Mouse (Mus musculus) forebrain, embryonic 10.5 days (tissue): ENCODE measurements around the gene Tmem95. TPM values are rescaled to one million over a fixed set of nuclear protein-coding genes. Genes with fewer than 3 reads are reported as not detected.
"Not testable (repeated sequence)": the region's sequence is repeated elsewhere in the genome, so short reads cannot be mapped to it uniquely, and the experiment has no call there.

Experiments used
- DNase-seq: peaks from one replicate; pipeline ENCODE4 v3.0.0-alpha.2; 2017; ENCODE audit warnings: low spot score; ENCODE audit errors: extremely low spot score
- H3K27ac ChIP-seq: fragments of 300-500 bp; sonication (generic); 2 replicates; pipeline ENCODE4 v1.5.1; 2016; ENCODE audit warnings: mild to moderate bottlenecking
- H3K27me3 ChIP-seq: fragments of 300-500 bp; sonication (generic); 2 replicates; pipeline ENCODE4 v1.6.1; 2016; ENCODE audit warnings: mild to moderate bottlenecking; ENCODE audit not compliant: poor library complexity, severe bottlenecking
- H3K36me3 ChIP-seq: fragments of 300-500 bp; sonication (generic); replicated peaks from 2 replicates; pipeline ENCODE4 v1.6.1; 2016; ENCODE audit warnings: mild to moderate bottlenecking, moderate library complexity
- H3K4me1 ChIP-seq: fragments of 300-500 bp; sonication (generic); 2 replicates; pipeline ENCODE4 v1.6.1; 2016
- H3K4me3 ChIP-seq: fragments of 300-500 bp; sonication (generic); 2 replicates; pipeline ENCODE4 v1.5.1; 2016; ENCODE audit warnings: mild to moderate bottlenecking, moderate library complexity
- H3K9me3 ChIP-seq: fragments of 300-500 bp; sonication (generic); 2 replicates; pipeline ENCODE4 v1.6.1; 2016; ENCODE audit warnings: mild to moderate bottlenecking, moderate library complexity
- WGBS: fragments of 180-500 bp; shearing (Covaris S2); methylation state at CpG from one replicate; pipeline ENCODE4 v1.1.7; 2016; 5-methylcytosine and 5-hydroxymethylcytosine counted together
- polyA plus RNA-seq: library from polyadenylated mRNA; unstranded; fragments of >200 nt; fragmentation: Nextera tagmentation; extraction: Ambion mirVana; gene quantifications from 2 replicates; pipeline ENCODE4 v1.2.1, GENCODE M21; 2016

Tmem95 gene
- polyA plus RNA-seq, 1 experiment from 2014 or later: not detected

DNA sequence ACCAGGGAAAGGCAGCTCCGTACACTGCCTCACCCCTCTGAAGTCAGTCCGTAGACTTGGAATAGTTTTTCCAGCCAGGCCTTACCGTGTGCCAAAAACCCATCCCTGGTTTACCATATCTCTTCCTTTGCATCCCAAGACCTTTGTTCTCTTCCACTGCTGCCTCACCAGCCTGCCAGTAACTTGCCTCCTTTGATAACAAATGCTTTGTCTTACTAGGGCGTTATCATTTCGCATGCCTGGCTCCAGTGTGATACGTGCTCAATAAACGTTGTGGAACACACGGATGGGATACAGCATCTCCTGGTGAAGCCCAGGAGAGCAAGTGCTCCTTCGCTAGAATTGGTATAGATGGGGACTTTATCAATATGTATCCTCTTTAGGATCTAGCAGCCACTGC lies 10.5 kb downstream of the Tmem95 start:
- no peaks in the 10 kb centered on the region for H3K36me3 ChIP-seq
- H3K27me3 ChIP-seq: no peaks in the 10 kb centered on the region
- H3K27ac ChIP-seq: no peak overlapping the region
- no peak overlapping the region for H3K4me3 ChIP-seq
- H3K4me1 ChIP-seq: peaks cover 3% of the 10 kb centered on the region; the same call in 1 of the 2 replicates
- DNase-seq: no peak
- H3K9me3 ChIP-seq: no peaks in the 10 kb centered on the region
- WGBS: 73% methylated on average over 9 of the region's 9 CpGs

DNA sequence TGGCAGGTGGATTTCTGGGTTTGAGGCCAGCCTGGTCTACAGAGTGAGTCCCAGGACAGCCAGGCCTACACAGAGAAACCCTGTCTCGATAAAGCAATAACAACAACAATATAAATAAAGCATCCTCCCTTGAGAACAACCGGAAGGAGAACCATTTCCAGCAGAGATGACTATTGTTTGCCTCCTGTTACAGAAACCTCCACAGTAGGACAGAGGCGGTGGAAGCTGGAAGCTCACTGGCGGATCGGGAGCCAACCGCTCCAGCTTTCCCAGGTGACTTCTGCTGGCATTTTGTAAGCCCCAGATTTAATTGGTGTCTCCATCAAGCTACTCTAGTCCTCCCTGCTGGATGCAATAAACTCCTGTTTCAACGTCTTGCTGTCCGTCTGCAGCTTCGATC lies 12.3 kb downstream of the Tmem95 start:
- 89% methylated on average over 9 of the region's 9 CpGs for WGBS
- H3K36me3 ChIP-seq: no peaks in the 10 kb centered on the region
- DNase-seq: no peak
- no peaks in the 10 kb centered on the region for H3K9me3 ChIP-seq
- no peak overlapping the region for H3K4me3 ChIP-seq
- peaks cover 3% of the 10 kb centered on the region; the same call in 1 of the 2 replicates for H3K4me1 ChIP-seq
- H3K27me3 ChIP-seq: no peaks in the 10 kb centered on the region
- no peak overlapping the region for H3K27ac ChIP-seq

DNA sequence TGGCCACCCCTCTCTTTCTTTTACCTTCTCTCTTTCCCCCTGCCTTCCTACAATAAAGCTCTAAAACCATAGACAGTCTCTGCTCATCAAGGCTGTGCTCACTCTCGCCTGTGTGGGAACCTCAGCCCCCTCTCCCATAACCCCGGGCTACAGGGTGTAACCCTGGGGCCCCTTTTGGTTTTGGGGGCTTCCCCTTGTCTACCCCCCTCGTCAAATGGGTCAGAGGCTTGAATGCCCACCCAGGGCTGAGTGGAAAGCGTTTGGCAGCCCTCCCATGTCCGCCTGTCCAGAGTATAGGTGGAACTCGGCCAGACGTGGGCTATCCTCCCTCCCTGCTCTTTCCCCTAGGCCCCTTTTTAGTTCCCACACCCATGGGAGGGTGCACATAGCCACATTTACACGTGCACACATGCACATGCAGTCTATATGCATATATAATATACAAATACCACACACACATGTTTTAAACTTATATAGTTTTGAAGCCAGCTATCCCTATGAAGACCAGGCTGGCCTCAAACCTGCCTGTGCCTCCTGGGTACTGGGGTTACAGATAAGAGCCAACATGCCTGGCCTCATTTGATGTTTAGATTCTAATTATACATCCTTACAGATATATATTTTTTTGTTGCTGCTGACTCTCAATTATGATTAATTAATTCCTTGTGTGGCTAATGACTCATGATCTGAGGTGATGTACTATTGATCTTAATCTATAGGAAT lies 13.5 kb downstream of the Tmem95 start:
- peaks cover 11% of the 10 kb centered on the region for H3K27me3 ChIP-seq
- peak overlapping the region; percentile 3; the same call in 1 of the 2 replicates for H3K27ac ChIP-seq
- peaks cover 3% of the 10 kb centered on the region; the same call in 1 of the 2 replicates for H3K4me1 ChIP-seq
- no peaks in the 10 kb centered on the region for H3K36me3 ChIP-seq
- DNase-seq: no peak
- H3K9me3 ChIP-seq: no peaks in the 10 kb centered on the region
- H3K4me3 ChIP-seq: no peak overlapping the region
- WGBS: 65% methylated on average over 8 of the region's 8 CpGs

DNA sequence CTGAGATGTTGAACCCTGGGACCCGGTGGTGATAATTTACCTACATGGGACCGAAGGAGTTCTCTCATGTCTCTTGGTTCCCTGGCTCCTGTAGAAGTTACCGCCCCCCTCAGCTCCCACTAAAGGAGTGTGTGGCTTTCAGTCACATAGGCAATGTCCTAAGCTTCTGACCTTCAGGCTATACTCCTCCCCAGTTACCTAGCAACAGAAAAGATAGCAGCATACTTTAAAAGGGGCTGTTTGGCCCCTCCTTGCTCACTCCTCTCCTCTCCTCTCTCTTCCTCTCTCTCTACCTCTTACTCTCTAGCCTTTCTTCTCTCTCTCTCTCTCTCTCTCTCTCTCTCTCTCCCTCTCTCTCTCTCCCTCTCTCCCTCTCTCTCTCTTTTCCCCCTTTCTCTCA lies 14.1 kb downstream of the Tmem95 start:
- not testable (repeated sequence) for H3K27ac ChIP-seq, H3K4me1 ChIP-seq, H3K9me3 ChIP-seq, H3K4me3 ChIP-seq, DNase-seq, H3K36me3 ChIP-seq
- WGBS: 85% methylated on average over 3 of the region's 3 CpGs
- H3K27me3 ChIP-seq: peaks cover 17% of the 10 kb centered on the region

DNA sequence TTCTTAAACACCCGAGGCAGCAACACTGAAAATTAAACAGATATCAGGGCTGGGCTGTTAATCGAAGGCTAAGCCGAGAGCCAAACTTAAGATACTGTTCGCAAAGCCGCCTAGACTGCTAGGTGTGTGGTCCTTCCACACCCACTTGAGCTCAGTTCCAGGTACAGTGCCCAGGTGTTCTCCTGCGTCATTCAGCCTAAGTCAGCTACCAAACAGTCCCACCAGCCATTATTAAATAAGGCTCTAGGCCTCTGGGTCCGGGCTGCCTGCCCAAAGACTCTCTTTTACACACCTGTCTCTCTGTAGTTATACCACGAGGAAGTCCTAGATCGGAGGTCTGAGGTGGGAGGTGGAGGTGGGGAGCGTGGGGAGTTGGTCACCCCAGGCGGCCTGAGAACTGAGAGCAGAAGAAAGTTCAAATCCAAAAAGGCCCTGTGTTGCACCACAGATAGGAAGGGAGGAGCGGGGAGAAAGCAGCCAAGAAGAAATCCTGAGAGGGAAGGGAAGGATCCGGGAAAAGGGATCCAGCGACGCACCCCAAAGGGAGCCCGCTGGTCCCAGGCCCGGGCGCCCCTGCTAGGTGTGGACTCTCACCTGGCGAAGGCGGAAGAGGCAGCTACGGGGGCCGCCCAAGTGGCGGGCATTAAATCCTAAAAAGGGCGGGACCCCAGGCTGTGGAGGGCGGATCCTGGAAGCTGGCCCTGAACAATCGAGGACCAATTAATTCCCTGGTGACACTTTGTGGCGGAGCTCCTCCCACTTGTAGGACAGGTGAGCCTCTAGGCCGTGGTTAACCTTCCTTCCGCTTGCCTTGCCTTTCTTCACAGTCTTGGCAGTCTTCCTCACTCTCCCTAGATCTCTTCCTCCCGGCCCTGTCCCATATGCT lies 19.5 kb downstream of the Tmem95 start, which contains the start of gene Tnk1:
Gene Tnk1 (minus strand): TSS at position 618 of the 886 bp plus-strand sequence.
- 17% methylated on average over 30 of the region's 30 CpGs for WGBS
- H3K27ac ChIP-seq: peak within 1 kb of the TSS; percentile 35; the same call in 1 of the 2 replicates
- peak within 1 kb of the TSS; percentile 33 for H3K4me3 ChIP-seq
- H3K9me3 ChIP-seq: no peaks in the 10 kb centered on the region
- peaks cover 50% of the 10 kb centered on the region for H3K27me3 ChIP-seq
- peaks cover 26% of the 10 kb centered on the region for H3K4me1 ChIP-seq
- no peak for DNase-seq
- H3K36me3 ChIP-seq: no peaks in the 10 kb centered on the region

DNA sequence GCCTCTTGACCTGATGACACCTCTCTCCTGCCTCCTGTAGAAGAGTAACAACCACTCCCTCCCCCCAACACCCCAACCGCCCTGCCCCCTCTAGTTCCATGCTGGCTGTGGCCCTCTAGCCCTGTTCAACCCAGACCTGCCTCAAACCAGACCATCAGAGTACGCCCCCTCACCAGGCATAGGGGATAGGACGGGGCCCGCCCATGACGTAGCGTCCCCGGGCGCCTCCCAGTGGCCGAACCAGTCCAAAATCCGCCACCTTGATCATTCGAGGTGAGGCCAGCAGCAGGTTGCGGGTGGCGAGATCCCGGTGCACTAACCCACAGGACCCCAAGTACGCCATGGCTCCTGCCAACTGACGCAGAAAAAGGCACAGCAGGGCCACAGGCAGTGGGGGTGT lies 22.5 kb downstream of the Tmem95 start:
- 21% methylated on average over 16 of the region's 16 CpGs for WGBS
- peak; percentile 66 for DNase-seq

DNA sequence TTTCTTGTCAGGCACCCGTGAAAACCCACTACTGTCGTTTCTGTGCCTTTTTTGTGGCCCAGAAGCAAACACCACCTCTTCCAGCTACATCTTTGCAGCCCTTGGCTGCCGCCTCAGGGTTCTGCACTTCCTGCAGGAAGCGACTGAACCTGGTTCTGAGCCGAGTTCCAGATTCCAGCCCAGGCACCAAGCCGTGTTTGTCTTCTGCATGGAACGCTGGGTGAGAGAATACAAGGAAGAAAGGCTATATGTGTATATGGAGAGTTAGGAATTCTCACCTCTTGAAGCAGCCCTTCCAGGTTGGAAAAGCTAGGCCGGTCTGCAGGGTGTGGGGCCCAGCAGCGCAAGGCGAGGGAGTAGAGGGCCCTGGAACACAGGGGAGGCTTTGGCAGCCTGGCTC lies 23.1 kb downstream of the Tmem95 start:
- no peak for DNase-seq
- peak overlapping the region; percentile 72 for H3K27ac ChIP-seq
- WGBS: 88% methylated on average over 10 of the region's 10 CpGs

More for the DNA sequence above, 22.5 kb downstream of the Tmem95 start:
- peaks cover 26% of the 10 kb centered on the region for H3K36me3 ChIP-seq
- H3K4me3 ChIP-seq: peak overlapping the region; percentile 23
- H3K4me1 ChIP-seq: peaks cover 37% of the 10 kb centered on the region
- H3K27ac ChIP-seq: peak overlapping the region; percentile 72
- H3K9me3 ChIP-seq: no peaks in the 10 kb centered on the region
- peaks cover 49% of the 10 kb centered on the region for H3K27me3 ChIP-seq

DNA sequence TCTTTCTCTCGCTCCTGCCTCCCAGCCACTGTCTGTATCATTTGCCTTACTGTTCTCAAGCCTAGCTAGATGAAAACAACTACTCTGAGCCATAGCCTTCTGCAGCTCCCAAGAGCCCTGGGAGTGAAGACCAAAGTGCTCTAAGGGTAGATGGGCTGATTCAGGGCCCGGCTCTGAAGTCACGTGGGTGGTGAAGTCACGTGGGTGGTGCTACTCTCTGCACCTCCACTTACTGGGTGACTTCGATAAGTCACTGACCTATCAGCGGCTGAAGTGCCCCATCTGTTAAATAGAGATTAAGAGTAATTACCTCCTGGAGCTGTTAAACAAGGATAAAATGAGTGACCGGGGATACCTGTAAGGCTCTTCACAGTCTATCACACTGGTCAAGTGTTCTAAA lies 23.8 kb downstream of the Tmem95 start:
- Histone ChIP-seq H3K27ac (peak overlapping the region; percentile 56), H3K27me3 (peaks cover 36% of the 10 kb centered on the region), H3K9me3 (no peaks in the 10 kb centered on the region), H3K4me1 (peaks cover 39% of the 10 kb centered on the region), H3K36me3 (peaks cover 40% of the 10 kb centered on the region), H3K4me3 (no peak overlapping the region)
- 80% methylated on average over 7 of the region's 7 CpGs for WGBS
- DNase-seq: no peak

More for the DNA sequence above, 23.1 kb downstream of the Tmem95 start:
- H3K4me3 ChIP-seq: peak overlapping the region; percentile 23; the same call in 1 of the 2 replicates
- H3K4me1 ChIP-seq: peaks cover 39% of the 10 kb centered on the region
- peaks cover 33% of the 10 kb centered on the region for H3K36me3 ChIP-seq
- H3K9me3 ChIP-seq: no peaks in the 10 kb centered on the region
- H3K27me3 ChIP-seq: peaks cover 43% of the 10 kb centered on the region

DNA sequence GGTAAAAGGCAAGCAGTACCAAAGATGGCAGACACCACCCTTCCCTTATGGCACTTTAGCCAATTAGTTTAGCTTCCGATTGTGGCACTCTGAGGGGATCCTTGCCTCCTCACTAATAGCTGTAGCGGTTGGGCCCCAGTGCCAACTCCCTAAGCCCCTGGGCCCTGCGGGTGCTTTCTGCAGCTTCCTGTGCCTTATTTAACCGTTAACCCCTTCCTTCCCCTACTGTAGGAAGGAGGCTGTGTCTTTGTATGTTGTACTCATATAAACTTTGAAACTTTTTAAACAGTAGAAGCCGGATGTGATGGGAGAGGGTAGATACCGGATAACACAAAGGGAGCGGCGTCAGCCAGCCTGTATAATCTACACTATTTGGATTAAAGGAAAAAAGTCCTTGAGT lies 27.1 kb downstream of the Tmem95 start:
- Histone ChIP-seq H3K4me1 (peaks cover 57% of the 10 kb centered on the region), H3K36me3 (peaks cover 55% of the 10 kb centered on the region), H3K27me3 (peaks cover 3% of the 10 kb centered on the region; the same call in 1 of the 2 replicates), H3K4me3 (no peak overlapping the region), H3K27ac (no peak overlapping the region), H3K9me3 (no peaks in the 10 kb centered on the region)
- WGBS: 83% methylated on average over 8 of the region's 8 CpGs
- DNase-seq: no peak

DNA sequence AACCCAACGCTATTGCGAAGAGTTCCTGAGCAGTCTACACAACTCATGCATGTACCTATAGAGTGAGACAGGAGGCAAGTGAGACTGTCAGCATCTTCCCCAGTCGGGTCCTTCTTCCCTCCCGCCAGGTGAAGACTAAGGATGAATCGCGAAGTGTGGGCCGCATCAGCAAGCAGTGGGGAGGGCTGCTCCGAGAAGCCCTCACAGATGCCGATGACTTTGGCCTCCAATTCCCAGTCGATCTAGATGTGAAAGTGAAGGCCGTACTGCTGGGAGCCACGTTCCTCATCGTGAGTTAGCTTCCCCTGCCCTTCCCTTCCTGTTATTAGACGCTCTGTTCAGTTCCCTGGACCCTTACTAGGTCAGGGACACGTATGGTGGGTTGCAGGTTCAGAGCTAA lies 27.9 kb downstream of the Tmem95 start:
- Histone ChIP-seq H3K27ac (no peak overlapping the region), H3K4me1 (peaks cover 56% of the 10 kb centered on the region), H3K36me3 (peaks cover 55% of the 10 kb centered on the region), H3K27me3 (no peaks in the 10 kb centered on the region), H3K4me3 (no peak overlapping the region), H3K9me3 (no peaks in the 10 kb centered on the region)
- DNase-seq: no peak
- 92% methylated on average over 15 of the region's 15 CpGs for WGBS

DNA sequence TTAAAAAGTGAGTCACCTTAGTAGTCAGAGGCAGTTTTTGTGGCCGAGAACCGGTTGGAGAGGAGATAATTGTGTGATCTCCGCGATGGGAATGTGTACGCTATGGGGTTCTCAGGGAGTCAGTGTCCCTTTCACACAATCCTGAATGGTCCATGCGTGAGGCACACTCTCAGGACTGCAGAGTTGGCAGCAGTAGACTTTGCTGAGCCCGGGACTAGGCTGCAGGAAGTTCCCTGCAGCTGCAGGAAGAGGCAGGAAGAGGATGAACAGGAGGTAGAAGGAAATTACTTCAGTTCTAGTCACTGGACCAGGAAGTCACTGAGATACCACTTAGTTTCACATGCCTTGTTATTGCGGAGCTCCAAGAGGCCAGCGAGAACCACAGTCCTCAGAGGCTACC lies 28.7 kb downstream of the Tmem95 start:
- H3K9me3 ChIP-seq: no peaks in the 10 kb centered on the region
- WGBS: 88% methylated on average over 9 of the region's 9 CpGs
- no peak overlapping the region for H3K27ac ChIP-seq
- H3K4me1 ChIP-seq: peaks cover 56% of the 10 kb centered on the region
- peaks cover 55% of the 10 kb centered on the region for H3K36me3 ChIP-seq
- no peak overlapping the region for H3K4me3 ChIP-seq
- no peaks in the 10 kb centered on the region for H3K27me3 ChIP-seq
- DNase-seq: no peak

DNA sequence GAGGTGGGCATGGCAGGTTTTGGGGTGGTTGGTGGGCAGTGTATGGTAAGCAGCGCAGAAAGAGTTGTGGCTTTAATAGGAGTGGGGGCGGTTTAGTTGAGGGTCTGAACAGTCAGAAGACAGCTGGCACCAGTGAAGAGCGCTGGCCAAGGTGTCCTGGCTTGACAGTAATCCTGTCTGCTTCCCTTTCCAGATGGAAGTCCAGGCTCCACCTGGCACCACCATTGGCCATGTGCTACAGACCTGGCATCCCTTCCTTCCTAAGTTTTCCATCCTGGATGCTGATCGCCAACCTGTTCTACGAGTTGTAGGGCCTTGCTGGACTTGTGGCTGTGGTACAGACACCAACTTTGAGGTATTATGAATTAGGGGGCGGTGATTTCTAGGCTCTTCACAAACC lies 29.8 kb downstream of the Tmem95 start:
- H3K27me3 ChIP-seq: no peaks in the 10 kb centered on the region
- peaks cover 45% of the 10 kb centered on the region for H3K4me1 ChIP-seq
- peak overlapping the region; percentile 82; the same call in 1 of the 2 replicates for H3K4me3 ChIP-seq
- no peak for DNase-seq
- H3K27ac ChIP-seq: peak overlapping the region; percentile 97; the same call in 1 of the 2 replicates
- no peaks in the 10 kb centered on the region for H3K9me3 ChIP-seq
- 96% methylated on average over 6 of the region's 6 CpGs for WGBS
- peaks cover 55% of the 10 kb centered on the region for H3K36me3 ChIP-seq
